Mouse (Mus musculus) naive thymus-derived CD4-positive, alpha-beta T cell, adult 2 months (primary cell): ENCODE data around the gene Chst15.

Source experiments
- DNase-seq: peaks from one replicate; pipeline ENCODE4 v3.0.0-alpha.2; 2011; ENCODE audit warnings: low read depth

Gene Chst15

GRCm38 (mm10) chr7:132317036-132317541, at the start of gene Chst15:
Gene Chst15 (minus strand): TSS chr7:132317228.
- DNase-seq, result peak; percentile 80

- peak; percentile 73 for DNase-seq
Observed at GRCm38 (mm10) chr7:132365703-132366384, 48.8 kb upstream of the Chst15 start.

GRCm38 (mm10) chr7:132365111-132365510, 48.1 kb upstream of the Chst15 start:
- peak; percentile 62 for DNase-seq

GRCm38 (mm10) chr7:132364506-132364905, 47.5 kb upstream of the Chst15 start:
- peak; percentile 59 for DNase-seq

GRCm38 (mm10) chr7:132360336-132360735, 43.3 kb upstream of the Chst15 start:
- DNase-seq, result no peak

- DNase-seq, result no peak
Observed at GRCm38 (mm10) chr7:132358709-132359108, 41.7 kb upstream of the Chst15 start.

GRCm38 (mm10) chr7:132358250-132358649, 41.2 kb upstream of the Chst15 start:
- DNase-seq, result no peak

GRCm38 (mm10) chr7:132357841-132358237, 40.8 kb upstream of the Chst15 start:
- DNase-seq, result no peak

GRCm38 (mm10) chr7:132356881-132357840, 40.1 kb upstream of the Chst15 start:
- DNase-seq, result no peak

- peak; percentile 51 for DNase-seq
Observed at GRCm38 (mm10) chr7:132356185-132356584, 39.2 kb upstream of the Chst15 start.

GRCm38 (mm10) chr7:132355767-132356166, 38.7 kb upstream of the Chst15 start:
- DNase-seq, result no peak

GRCm38 (mm10) chr7:132349075-132349572, 32.1 kb upstream of the Chst15 start:
- no peak for DNase-seq

- DNase-seq, result no peak
Observed at GRCm38 (mm10) chr7:132347273-132348045, 30.4 kb upstream of the Chst15 start.

- DNase-seq, result no peak
Observed at GRCm38 (mm10) chr7:132345526-132346070, 28.6 kb upstream of the Chst15 start.

GRCm38 (mm10) chr7:132344606-132345005, 27.6 kb upstream of the Chst15 start:
- no peak for DNase-seq

GRCm38 (mm10) chr7:132343900-132344299, 26.9 kb upstream of the Chst15 start:
- no peak for DNase-seq

- no peak for DNase-seq
Observed at GRCm38 (mm10) chr7:132343146-132343545, 26.1 kb upstream of the Chst15 start.

GRCm38 (mm10) chr7:132339041-132339839, 22.2 kb upstream of the Chst15 start:
- no peak for DNase-seq

- DNase-seq, result no peak
Observed at GRCm38 (mm10) chr7:132338350-132338749, 21.3 kb upstream of the Chst15 start.

GRCm38 (mm10) chr7:132337268-132337917, 20.4 kb upstream of the Chst15 start:
- DNase-seq, result no peak
